Mouse (Mus musculus) liver, embryonic 15.5 days (tissue): ENCODE measurements at regions not wholly inside any gene's neighbourhood (a gene's known extent, or its start where the extent isn't known, plus 50 kb on each side); places are given as distances from the start of the nearest gene placed in this dataset.
A peak's percentile ranks its signal among the peaks of the same experiment; 100 is the strongest.

Source experiments
- ATAC-seq: fragments of 200-750 bp; cut with Nextera tagmentation; 2 replicates; pipeline ENCODE4 v1.8.0; 2017; ENCODE audit warnings: moderate number of reproducible peaks, mild to moderate bottlenecking, moderate library complexity; ENCODE audit not compliant: insufficient read depth
- H3K27ac ChIP-seq: fragments of 300-500 bp; sonication (generic); replicated peaks from 2 replicates; pipeline ENCODE4 v1.5.1; 2015; ENCODE audit warnings: mild to moderate bottlenecking, inconsistent platforms
- H3K27me3 ChIP-seq: fragments of 300-500 bp; sonication (generic); 2 replicates; pipeline ENCODE4 v1.6.1; 2015; ENCODE audit warnings: mild to moderate bottlenecking, inconsistent platforms
- H3K36me3 ChIP-seq: fragments of 300-500 bp; sonication (generic); replicated peaks from 2 replicates; pipeline ENCODE4 v1.6.1; 2015; ENCODE audit warnings: moderate library complexity, mild to moderate bottlenecking, inconsistent platforms
- H3K4me1 ChIP-seq: fragments of 300-500 bp; sonication (generic); replicated peaks from 2 replicates; pipeline ENCODE4 v1.6.1; 2015; ENCODE audit warnings: inconsistent platforms
- H3K4me2 ChIP-seq: fragments of 300-500 bp; sonication (generic); 2 replicates; pipeline ENCODE4 v1.6.1; 2015; ENCODE audit warnings: moderate library complexity, mild to moderate bottlenecking, inconsistent platforms
- H3K4me3 ChIP-seq: fragments of 300-500 bp; sonication (generic); replicated peaks from 2 replicates; pipeline ENCODE4 v1.5.1; 2015; ENCODE audit warnings: mild to moderate bottlenecking, inconsistent platforms
- H3K9ac ChIP-seq: fragments of 300-500 bp; sonication (generic); 2 replicates; pipeline ENCODE4 v1.6.1; 2015; ENCODE audit warnings: moderate library complexity, mild to moderate bottlenecking, inconsistent platforms
- H3K9me3 ChIP-seq: fragments of 300-500 bp; sonication (generic); replicated peaks from 2 replicates; pipeline ENCODE4 v1.6.1; 2016; ENCODE audit warnings: inconsistent platforms
- WGBS: fragments of 180-500 bp; shearing (Covaris S2); methylation state at CpG from one replicate; pipeline ENCODE4 v1.1.7; 2015; ENCODE audit warnings: mixed read lengths; ENCODE audit not compliant: insufficient replicate concordance; 5-methylcytosine and 5-hydroxymethylcytosine counted together

GRCm38 (mm10) chr3:37890202-37890601 lies 165.9 kb upstream of the Gm5148 start:
- WGBS: 47% methylated on average over 1 of the region's 1 CpGs
- ATAC-seq: no peak
- Histone ChIP-seq H3K9me3 (no peaks in the 10 kb centered on the region), H3K27me3 (no peaks in the 10 kb centered on the region), H3K9ac (no peak overlapping the region), H3K4me1 (no peaks in the 10 kb centered on the region), H3K4me2 (no peak overlapping the region), H3K36me3 (no peaks in the 10 kb centered on the region), H3K27ac (no peak overlapping the region), H3K4me3 (no peak overlapping the region)

DNA sequence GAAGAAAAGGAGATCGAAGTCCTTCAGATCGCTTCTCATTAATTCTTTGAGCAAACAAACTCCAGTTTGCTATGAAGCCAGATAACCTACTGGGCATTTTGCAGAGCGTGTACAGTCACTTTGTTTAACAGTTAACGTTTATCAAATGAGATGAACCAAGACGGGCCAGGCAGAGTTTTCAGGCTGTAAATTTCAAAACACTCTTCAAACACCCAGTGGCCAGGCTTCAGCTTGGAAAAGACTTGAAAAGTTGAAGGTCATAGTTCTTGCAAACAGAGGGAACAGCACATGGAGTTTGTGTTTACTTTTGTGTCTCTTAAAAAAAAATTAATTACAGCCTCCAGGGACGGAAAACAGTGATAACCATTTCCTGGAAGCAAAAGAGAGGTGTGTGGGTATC lies 164.2 kb upstream of the Gm5148 start:
- Histone ChIP-seq H3K27ac (0 out of 2 replicates have a peak overlapping the region, but pooled peaks have one; percentile 6), H3K4me3 (no peak overlapping the region), H3K9ac (no peak overlapping the region), H3K9me3 (no peaks in the 10 kb centered on the region), H3K4me2 (no peak overlapping the region), H3K4me1 (no peaks in the 10 kb centered on the region), H3K27me3 (no peaks in the 10 kb centered on the region), H3K36me3 (no peaks in the 10 kb centered on the region)
- WGBS: 48% methylated on average over 6 of the region's 6 CpGs
- ATAC-seq: no peak

GRCm38 (mm10) chr3:37887711-37888110 lies 163.4 kb upstream of the Gm5148 start:
- Histone ChIP-seq H3K4me2 (no peak overlapping the region), H3K27ac (no peak overlapping the region), H3K9me3 (no peaks in the 10 kb centered on the region), H3K9ac (no peak overlapping the region), H3K4me1 (no peaks in the 10 kb centered on the region), H3K27me3 (no peaks in the 10 kb centered on the region), H3K36me3 (no peaks in the 10 kb centered on the region), H3K4me3 (no peak overlapping the region)
- 54% methylated on average over 3 of the region's 3 CpGs for WGBS
- ATAC-seq: no peak

- Histone ChIP-seq H3K4me3 (no peak overlapping the region), H3K27ac (no peak overlapping the region), H3K9ac (no peak overlapping the region), H3K9me3 (no peaks in the 10 kb centered on the region), H3K36me3 (no peaks in the 10 kb centered on the region), H3K4me2 (no peak overlapping the region), H3K4me1 (no peaks in the 10 kb centered on the region), H3K27me3 (no peaks in the 10 kb centered on the region)
- WGBS: 60% methylated on average over 3 of the region's 3 CpGs
- ATAC-seq: no peak
These were observed 162.6 kb upstream of the Gm5148 start for GRCm38 (mm10) chr3:37886705-37887454.

- Histone ChIP-seq H3K4me3 (no peak overlapping the region), H3K9me3 (no peaks in the 10 kb centered on the region), H3K27me3 (no peaks in the 10 kb centered on the region), H3K9ac (no peak overlapping the region), H3K4me1 (no peaks in the 10 kb centered on the region), H3K4me2 (no peak overlapping the region), H3K36me3 (no peaks in the 10 kb centered on the region), H3K27ac (no peak overlapping the region)
- ATAC-seq: no peak
- 68% methylated on average over 6 of the region's 6 CpGs for WGBS
These were observed 161.5 kb upstream of the Gm5148 start for GRCm38 (mm10) chr3:37885776-37886175.

GRCm38 (mm10) chr3:37882417-37882816 lies 158.1 kb upstream of the Gm5148 start:
- no peak overlapping the region for H3K4me2 ChIP-seq
- no peaks in the 10 kb centered on the region for H3K27me3 ChIP-seq
- H3K9ac ChIP-seq: no peak overlapping the region
- no peaks in the 10 kb centered on the region for H3K4me1 ChIP-seq
- H3K4me3 ChIP-seq: no peak overlapping the region
- H3K36me3 ChIP-seq: no peaks in the 10 kb centered on the region
- no peak for ATAC-seq
- no peak overlapping the region for H3K27ac ChIP-seq
- 52% methylated on average over 5 of the region's 5 CpGs for WGBS
- H3K9me3 ChIP-seq: no peaks in the 10 kb centered on the region

- Histone ChIP-seq H3K4me3 (no peak overlapping the region), H3K9me3 (no peaks in the 10 kb centered on the region), H3K27me3 (no peaks in the 10 kb centered on the region), H3K27ac (no peak overlapping the region), H3K36me3 (no peaks in the 10 kb centered on the region), H3K9ac (no peak overlapping the region), H3K4me2 (no peak overlapping the region), H3K4me1 (no peaks in the 10 kb centered on the region)
- 71% methylated on average over 2 of the region's 2 CpGs for whole genome bisulfite sequencing
- no peak for ATAC-seq
These were observed 156.7 kb upstream of the Gm5148 start for GRCm38 (mm10) chr3:37881016-37881415.

GRCm38 (mm10) chr3:37879056-37879455 lies 154.8 kb upstream of the Gm5148 start:
- H3K4me3 ChIP-seq: no peak overlapping the region
- no peaks in the 10 kb centered on the region for H3K36me3 ChIP-seq
- no peaks in the 10 kb centered on the region for H3K9me3 ChIP-seq
- H3K27me3 ChIP-seq: no peaks in the 10 kb centered on the region
- H3K27ac ChIP-seq: no peak overlapping the region
- no peaks in the 10 kb centered on the region for H3K4me1 ChIP-seq
- no peak overlapping the region for H3K9ac ChIP-seq
- ATAC-seq: no peak
- 52% methylated on average over 6 of the region's 6 CpGs for WGBS
- no peak overlapping the region for H3K4me2 ChIP-seq

DNA sequence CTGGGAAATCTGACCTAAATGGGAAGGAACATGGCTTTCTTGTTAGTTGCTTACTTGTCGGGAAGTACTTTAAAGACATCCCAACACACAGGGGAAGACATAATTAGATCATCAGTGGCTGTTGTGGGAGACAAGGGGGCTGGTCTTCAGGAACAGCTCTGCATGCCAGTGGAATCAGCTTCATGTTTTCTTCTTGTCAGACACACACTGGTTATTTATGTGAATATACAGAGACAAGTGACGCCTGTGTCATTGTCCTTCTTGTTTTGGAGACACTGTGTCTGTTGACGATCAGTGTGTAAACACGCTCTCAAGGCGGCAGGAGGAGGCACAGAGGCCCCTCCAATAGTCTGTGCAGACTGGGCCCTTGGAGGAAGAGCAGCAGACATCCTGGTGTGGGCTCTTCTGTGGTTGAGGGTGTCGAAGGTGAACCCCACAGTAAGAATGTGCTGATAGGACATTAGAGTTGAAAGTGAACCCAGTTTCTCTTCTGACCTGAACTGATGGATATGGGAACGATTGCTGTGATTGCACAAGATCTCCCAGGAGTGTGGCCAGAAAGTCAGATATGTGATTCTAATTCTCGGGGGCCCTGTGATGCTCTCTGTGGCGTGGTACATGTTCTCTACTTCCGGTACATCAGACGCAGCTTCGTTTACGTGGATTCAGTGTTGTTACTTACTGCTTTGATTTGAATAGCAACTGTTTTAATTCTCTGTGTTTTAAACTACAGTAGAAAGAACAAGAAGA lies 151.9 kb upstream of the Gm5148 start:
- 60% methylated on average over 13 of the region's 13 CpGs for WGBS
- Histone ChIP-seq H3K4me2 (no peak overlapping the region), H3K27me3 (no peaks in the 10 kb centered on the region), H3K9ac (no peak overlapping the region), H3K4me1 (no peaks in the 10 kb centered on the region), H3K27ac (no peak overlapping the region), H3K36me3 (no peaks in the 10 kb centered on the region), H3K4me3 (no peak overlapping the region), H3K9me3 (no peaks in the 10 kb centered on the region)
- ATAC-seq: no peak

DNA sequence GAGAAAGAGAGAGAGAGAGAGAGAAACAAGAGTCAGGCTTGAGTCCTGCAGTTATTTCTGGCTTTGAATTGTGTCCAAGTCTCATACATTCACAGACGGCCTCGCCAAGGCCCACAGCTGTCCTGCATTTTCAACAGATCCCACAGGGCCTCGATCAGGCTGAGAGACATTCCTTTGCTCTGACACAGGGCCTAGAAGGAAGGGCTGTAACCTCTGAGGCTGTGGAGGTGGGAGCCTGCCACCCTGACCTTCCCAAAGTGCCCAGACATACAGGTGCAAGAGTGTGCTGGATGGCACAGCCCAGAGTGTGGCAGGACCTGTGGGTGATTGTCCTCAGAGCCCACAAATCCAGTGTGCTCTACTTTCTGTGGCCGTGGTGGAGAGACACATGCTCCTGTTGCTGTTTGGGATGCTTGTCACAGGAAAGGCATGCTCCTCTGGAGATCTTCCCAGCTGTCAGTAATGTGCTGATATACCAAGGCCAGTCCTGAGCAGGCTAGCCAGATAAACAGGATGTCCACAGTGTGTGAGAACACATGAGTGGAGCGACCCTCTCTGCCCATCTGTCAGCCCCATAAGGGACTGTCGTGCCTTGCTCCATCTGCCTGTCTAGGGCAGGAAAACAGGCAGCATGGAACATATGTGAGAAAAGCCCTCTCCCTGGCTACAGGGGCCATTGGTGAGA lies 151.2 kb upstream of the Gm5148 start:
- Histone ChIP-seq H3K36me3 (no peaks in the 10 kb centered on the region), H3K27me3 (no peaks in the 10 kb centered on the region), H3K4me3 (no peak overlapping the region), H3K4me1 (no peaks in the 10 kb centered on the region), H3K9me3 (no peaks in the 10 kb centered on the region), H3K27ac (no peak overlapping the region), H3K9ac (no peak overlapping the region), H3K4me2 (no peak overlapping the region)
- 46% methylated on average over 6 of the region's 6 CpGs for WGBS
- 0 out of 2 replicates have a peak, but pooled peaks have one; percentile 31 for ATAC-seq

- no peak overlapping the region for H3K27ac ChIP-seq
- 66% methylated on average over 6 of the region's 6 CpGs for WGBS
- H3K27me3 ChIP-seq: no peaks in the 10 kb centered on the region
These were observed 150.6 kb upstream of the Gm5148 start for GRCm38 (mm10) chr3:37874864-37875263.

More at GRCm38 (mm10) chr3:37874864-37875263, 150.6 kb upstream of the Gm5148 start:
- H3K4me1 ChIP-seq: no peaks in the 10 kb centered on the region
- H3K9me3 ChIP-seq: no peaks in the 10 kb centered on the region
- no peak for ATAC-seq
- no peaks in the 10 kb centered on the region for H3K36me3 ChIP-seq
- no peak overlapping the region for H3K4me3 ChIP-seq
- no peak overlapping the region for H3K4me2 ChIP-seq
- no peak overlapping the region for H3K9ac ChIP-seq
